In genomic region chr15:103537011-103537821, GRCm38 (mm10) we compare ENCODE assay signal across 8 mouse cellular contexts. TPM values are rescaled to one million over a fixed set of nuclear protein-coding genes. Genes with fewer than 3 reads are reported as not detected.
DNase-seq lines count a peak whose midpoint lies in the region; ATAC-seq and TF ChIP-seq lines count a peak whose summit lies in the region.

No protein-coding gene starts in this region.

- TF ChIP-seq CTCF in left cerebral cortex, adult 2 months (IDR thresholded peaks at IDR 0.05): no peak

- H3K4me3 ChIP-seq in kidney, embryonic 14.5 days (ENCODE audit: low read length): peak overlapping the region; percentile 71
- peak overlapping the region; percentile 72 for H3K4me3 ChIP-seq in heart, embryonic 10.5 days
- peak overlapping the region; percentile 81 for H3K4me3 ChIP-seq in left cerebral cortex, adult 2 months

- peak; percentile 39 for ATAC-seq in kidney, embryonic 14.5 days (ENCODE audit: low FRiP score, low TSS enrichment)

- no peak overlapping the region for H3K27ac ChIP-seq in kidney, embryonic 14.5 days (ENCODE audit: low read depth, low read length)
- peak overlapping the region; percentile 89 for H3K27ac ChIP-seq in heart, embryonic 10.5 days
- H3K27ac ChIP-seq in left cerebral cortex, adult 2 months: peak overlapping the region; percentile 96

- H3K27me3 ChIP-seq in kidney, embryonic 14.5 days (ENCODE audit: control insufficient read depth, insufficient read depth, low read length): 0 out of 2 replicates have a peak, but pooled peaks cover 11% of the 10 kb centered on the region
- H3K27me3 ChIP-seq in heart, embryonic 10.5 days (ENCODE audit: insufficient read depth, poor library complexity, severe bottlenecking): peaks cover 53% of the 10 kb centered on the region

- no peaks in the 10 kb centered on the region for H3K9me3 ChIP-seq in kidney, embryonic 14.5 days (ENCODE audit: control insufficient read depth, low read length)
- no peaks in the 10 kb centered on the region for H3K9me3 ChIP-seq in heart, embryonic 10.5 days

- H3K9ac ChIP-seq in kidney, embryonic 14.5 days (ENCODE audit: low read depth, low read length): peak overlapping the region; percentile 63

- WGBS in kidney, embryonic 14.5 days: 1% methylated on average over 37 of the region's 37 CpGs
- under 1% methylated on average over 37 of the region's 37 CpGs for WGBS in heart, embryonic 10.5 days

- DNase-seq in kidney, postnatal 25 days: no peak
- DNase-seq in cerebellum, postnatal 36 days: peak; percentile 31 to 34
- peak; percentile 86 for DNase-seq in heart, embryonic 10.5 days (ENCODE audit: low spot score)
- DNase-seq in left cerebral cortex, adult 2 months (ENCODE audit: extremely low spot score in 1 of 2, low spot score in 2 of 2): peak; percentile 64 to 68
- DNase-seq in neural tube, embryonic 10.5 days (ENCODE audit: extremely low spot score, low spot score): peak; percentile 50
- DNase-seq in c-Kit-positive CD71-positive TER-119-positive erythroid progenitor cells, embryonic 14.5 days (ENCODE audit: low spot score): no peak
- no peak for DNase-seq in ovary, postnatal 14 days (ENCODE audit: low spot score)

- H3K4me2 ChIP-seq in kidney, embryonic 14.5 days (replicated peaks; ENCODE audit: low read depth, low read length): peak overlapping the region; percentile 74

- H3K4me1 ChIP-seq in kidney, embryonic 14.5 days (ENCODE audit: control insufficient read depth, insufficient read depth, low read length): peaks cover 11% of the 10 kb centered on the region
- H3K4me1 ChIP-seq in heart, embryonic 10.5 days: peaks cover 44% of the 10 kb centered on the region

- H3K36me3 ChIP-seq in kidney, embryonic 14.5 days (ENCODE audit: control insufficient read depth, insufficient read depth, low read length): no peaks in the 10 kb centered on the region
- 0 out of 2 replicates have a peak, but pooled peaks cover 3% of the 10 kb centered on the region for H3K36me3 ChIP-seq in heart, embryonic 10.5 days

- intact Hi-C loops in left cerebral cortex, adult 2 months (cut with DNase I): loop anchor here (2.0 to 5.0 kb wide), 2 partner anchors 34 to 55 kb away; partner anchors contain the start of gene Pde1b

RNA-seq across cellular contexts. Expression of gene Ppp1r1a, which starts 0.6 kb away (rescaled TPM):
- 19.2 and 21.2 TPM in 2 replicates for polyA plus RNA-seq in kidney, embryonic 14.5 days (2014; fragmentation: Nextera tagmentation; extraction: Ambion mirVana)
- 57.4 and 77.3 TPM in 2 replicates for polyA plus RNA-seq in heart, embryonic 10.5 days (2016; fragmentation: Nextera tagmentation; extraction: Ambion mirVana)
- 100 to 1,000 TPM; 140 to 150 TPM for total RNA-seq in left cerebral cortex, adult 2 months (2021)

RNA-seq across cellular contexts. Expression of gene Glycam1, which starts 27.7 kb away (rescaled TPM):
- not detected in 2 replicates for polyA plus RNA-seq in kidney, embryonic 14.5 days (2014; fragmentation: Nextera tagmentation; extraction: Ambion mirVana)
- polyA plus RNA-seq in heart, embryonic 10.5 days (2016; fragmentation: Nextera tagmentation; extraction: Ambion mirVana): not detected in 2 replicates
- total RNA-seq in left cerebral cortex, adult 2 months (2021): not detected

RNA-seq across cellular contexts. Expression of gene Pde1b, which starts 34.4 kb away (rescaled TPM):
- polyA plus RNA-seq in kidney, embryonic 14.5 days (2014; fragmentation: Nextera tagmentation; extraction: Ambion mirVana): 3.1 and 4.9 TPM in 2 replicates
- 3.8 and 4.4 TPM in 2 replicates for polyA plus RNA-seq in heart, embryonic 10.5 days (2016; fragmentation: Nextera tagmentation; extraction: Ambion mirVana)
- total RNA-seq in left cerebral cortex, adult 2 months (2021): 100 to 1,000 TPM; 138 to 175 TPM

Comparison
In these comparisons a context has a peak if more than half of its experiments do, and no peak if none do; other contexts are left out.
1. DNase-seq: peak in cerebellum, postnatal 36 days (2 of 2), heart, embryonic 10.5 days (single experiment), left cerebral cortex, adult 2 months (2 of 2) and neural tube, embryonic 10.5 days (single experiment); none in kidney, postnatal 25 days (0 of 2), c-Kit-positive CD71-positive TER-119-positive erythroid progenitor cells, embryonic 14.5 days (single experiment) and ovary, postnatal 14 days (single experiment).
2. Peak in every context shown above with its lines, with median percentiles within 50 percentile points of each other: H3K4me3 ChIP-seq.